In the genomic region with DNA sequence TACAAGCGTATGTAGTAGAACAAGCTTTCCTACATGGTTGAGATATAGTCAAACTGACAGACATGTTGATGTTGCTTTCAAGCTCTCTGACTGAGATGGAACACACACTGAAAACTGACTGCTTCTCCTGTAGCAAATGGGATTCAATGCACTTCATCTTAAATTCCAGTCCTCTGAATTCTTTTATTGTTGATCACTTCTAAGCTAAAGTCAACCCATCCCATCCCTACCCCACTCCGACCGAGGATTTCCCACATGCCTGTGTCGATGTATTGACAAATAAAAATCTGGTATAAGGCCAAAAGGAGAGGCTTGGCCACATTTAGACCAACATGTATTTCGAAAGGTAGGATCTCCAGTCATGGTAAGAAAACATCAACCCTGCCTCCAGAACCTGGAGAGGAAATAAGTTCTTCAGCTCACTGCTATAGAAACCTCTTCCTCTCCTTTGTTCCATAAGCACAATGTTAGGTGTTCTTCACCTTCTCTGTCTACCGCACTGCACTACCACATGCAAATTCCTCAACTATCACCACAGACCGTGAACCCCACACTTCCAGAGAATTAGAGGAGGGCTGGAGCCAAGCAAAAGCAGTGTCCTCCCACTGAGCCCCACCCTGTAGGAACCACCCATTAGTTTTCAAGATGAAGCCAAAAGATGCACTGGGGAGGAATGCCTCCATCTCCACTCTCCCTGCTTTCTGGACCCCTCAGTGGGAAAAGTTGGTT, we compare ENCODE assay signal across 13 mouse cellular contexts.
A peak's percentile ranks its signal among the peaks of the same experiment; 100 is the strongest.
DNase-seq lines count a peak whose midpoint lies in the region; ATAC-seq and TF ChIP-seq lines count a peak whose summit lies in the region.
"Had no signal": no experiment of that assay in that cellular context is flagged by ENCODE, and none has a peak within 500 bp of the region (broad histone marks: within the 10 kb centered on the region; RNA-seq: fewer than 3 reads in every experiment).

No protein-coding gene starts in this region.

- no peak overlapping the region for H3K4me3 ChIP-seq in kidney, postnatal 0 days (replicated peaks; ENCODE audit: low read depth, low read length)
- H3K4me3 ChIP-seq: embryonic facial prominence, embryonic 12.5 days; forebrain, embryonic 13.5 days; heart, adult 2 months; limb, embryonic 12.5 days had no signal

- no peak overlapping the region for H3K4me2 ChIP-seq in kidney, postnatal 0 days (ENCODE audit: low read length)
- H3K4me2 ChIP-seq: embryonic facial prominence, embryonic 12.5 days; forebrain, embryonic 13.5 days; limb, embryonic 12.5 days had no signal

- H3K4me1 ChIP-seq in kidney, postnatal 0 days (replicated peaks; ENCODE audit: insufficient read depth, low read length): peaks cover 17% of the 10 kb centered on the region
- H3K4me1 ChIP-seq: embryonic facial prominence, embryonic 12.5 days had no signal

- no peak for TF ChIP-seq CTCF in kidney, postnatal 0 days (IDR thresholded peaks at IDR 0.05; ENCODE audit: low read depth)

- H3K9ac ChIP-seq in kidney, postnatal 0 days (ENCODE audit: low read depth, low read length): no peak overlapping the region
- H3K9ac ChIP-seq: embryonic facial prominence, embryonic 12.5 days; forebrain, embryonic 13.5 days; limb, embryonic 12.5 days had no signal

- no peak for ATAC-seq in kidney, postnatal 0 days (replicated peaks; ENCODE audit: low FRiP score, low read depth)
- ATAC-seq in megakaryocyte-erythroid progenitor cell, adult 5-6 weeks (replicated peaks; ENCODE audit: low FRiP score, low TSS enrichment, poor library complexity, severe bottlenecking): 0 out of 2 replicates have a peak, but pooled peaks have one; percentile 22
- ATAC-seq: forebrain, embryonic 13.5 days; hindbrain, postnatal 0 days had no signal

- no peaks in the 10 kb centered on the region for H3K9me3 ChIP-seq in kidney, postnatal 0 days (replicated peaks; ENCODE audit: low read length)
- H3K9me3 ChIP-seq: embryonic facial prominence, embryonic 12.5 days; forebrain, embryonic 13.5 days had no signal

- no peaks in the 10 kb centered on the region for H3K36me3 ChIP-seq in kidney, postnatal 0 days (ENCODE audit: insufficient read depth, low read length)
- H3K36me3 ChIP-seq: embryonic facial prominence, embryonic 12.5 days; limb, embryonic 12.5 days had no signal

- DNase-seq in kidney, postnatal 0 days (ENCODE audit: low spot score): no peak
- DNase-seq in kidney, adult 11 months: no peak
- DNase-seq in 3T3-L1 (ENCODE audit: low read depth, low spot score) (peak; percentile 4), 416B (ENCODE audit: low read depth) (peak; percentile 6)
- no peak for DNase-seq in Muller cell, postnatal 12 days (ENCODE audit: inconsistent ontology term)
- no peak for DNase-seq in cerebellum, adult 11 months
- DNase-seq: cerebellum, postnatal 36 days had no signal

- 0 out of 2 replicates have a peak overlapping the region, but pooled peaks have one; percentile 8 for H3K27ac ChIP-seq in kidney, postnatal 0 days
- H3K27ac ChIP-seq: embryonic facial prominence, embryonic 12.5 days; forebrain, embryonic 13.5 days; hindbrain, postnatal 0 days; limb, embryonic 12.5 days had no signal

- WGBS in kidney, postnatal 0 days: 94% methylated on average over 7 of the region's 7 CpGs

- no peaks in the 10 kb centered on the region for H3K27me3 ChIP-seq in kidney, postnatal 0 days (ENCODE audit: insufficient read depth, low read length)
- H3K27me3 ChIP-seq: embryonic facial prominence, embryonic 12.5 days; forebrain, embryonic 13.5 days had no signal

Comparison
In these comparisons a context has a peak if more than half of its experiments do, and no peak if none do; other contexts are left out.
1. DNase-seq: peak in 3T3-L1 (single experiment) and 416B (single experiment); none in kidney, postnatal 0 days (single experiment), kidney, adult 11 months (single experiment), Muller cell, postnatal 12 days (single experiment) and cerebellum, adult 11 months (single experiment).